14 mouse cellular contexts compared by ENCODE assay signal in the genomic region with DNA sequence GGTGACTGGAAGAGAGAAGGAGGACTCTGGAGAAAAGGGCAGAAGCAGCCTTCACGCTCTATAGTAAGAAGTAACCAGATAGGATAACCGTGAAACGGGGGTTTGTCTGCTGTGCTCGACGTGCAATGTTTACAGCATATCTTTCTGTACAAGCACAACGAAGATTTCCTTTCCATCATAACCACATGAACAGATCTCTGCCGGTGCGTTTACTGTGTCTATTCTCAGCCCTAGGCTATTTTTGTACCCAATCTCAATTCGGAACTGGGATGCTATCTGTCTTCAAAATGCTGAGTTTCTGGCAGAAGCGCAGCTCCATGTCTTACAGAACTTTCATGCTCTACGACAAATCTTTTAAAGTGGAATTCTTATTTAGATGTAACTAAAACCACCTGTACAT. TPM values are rescaled to one million over a fixed set of nuclear protein-coding genes. Genes with fewer than 3 reads are reported as not detected.
DNase-seq lines count a peak whose midpoint lies in the region; ATAC-seq lines count a peak whose summit lies in the region.
"Had no signal": no experiment of that assay in that cellular context is flagged by ENCODE, and none has a peak within 500 bp of the region (broad histone marks: within the 10 kb centered on the region; RNA-seq: fewer than 3 reads in every experiment).

No protein-coding gene starts in this region.

- peak; percentile 16 for DNase-seq in layer of hippocampus, adult 9-11 months
- DNase-seq in layer of hippocampus, adult 9-10 months (ENCODE audit: low spot score) = no peak
- peak; percentile 49 for DNase-seq in T-cell, adult 2 months (ENCODE audit: low spot score)
- DNase-seq in lung, postnatal 10 days = no peak
- DNase-seq in hindbrain, embryonic 14.5 days (ENCODE audit: low spot score) = no peak
- DNase-seq: adrenal gland, postnatal 36 days; cerebellum, adult 9-11 months; kidney, postnatal 4 days; lung, postnatal 4 days had no signal

- H3K4me2 ChIP-seq in hindbrain, embryonic 14.5 days (replicated peaks) = no peak overlapping the region
- H3K4me2 ChIP-seq: embryonic facial prominence, embryonic 13.5 days had no signal

- ATAC-seq in erythroblast, adult 5-6 weeks (replicated peaks; ENCODE audit: low FRiP score, poor library complexity, severe bottlenecking) = no peak
- ATAC-seq in megakaryocyte progenitor cell, adult 5-6 weeks (replicated peaks; ENCODE audit: poor library complexity) = peak; percentile 60
- no peak for ATAC-seq in hindbrain, embryonic 14.5 days (ENCODE audit: low FRiP score)

- peaks cover 78% of the 10 kb centered on the region for H3K4me1 ChIP-seq in erythroblast, embryonic 14.5 days (ENCODE audit: control insufficient read depth)
- H3K4me1 ChIP-seq in hindbrain, embryonic 14.5 days (replicated peaks; ENCODE audit: control insufficient read depth, insufficient read depth, low read length) = 0 out of 2 replicates have a peak, but pooled peaks cover 3% of the 10 kb centered on the region

- no peak overlapping the region for H3K27ac ChIP-seq in hindbrain, embryonic 14.5 days
- H3K27ac ChIP-seq: embryonic facial prominence, embryonic 13.5 days; limb, embryonic 10.5 days had no signal

- WGBS in hindbrain, embryonic 14.5 days = 86% methylated on average over 11 of the region's 11 CpGs

- H3K27me3 ChIP-seq in erythroblast, embryonic 14.5 days (ENCODE audit: control insufficient read depth) = no peaks in the 10 kb centered on the region
- no peaks in the 10 kb centered on the region for H3K27me3 ChIP-seq in hindbrain, embryonic 14.5 days (ENCODE audit: control insufficient read depth, insufficient read depth, low read length)
- H3K27me3 ChIP-seq: embryonic facial prominence, embryonic 13.5 days had no signal

- H3K9ac ChIP-seq in hindbrain, embryonic 14.5 days = no peak overlapping the region
- H3K9ac ChIP-seq: embryonic facial prominence, embryonic 13.5 days had no signal

- H3K9me3 ChIP-seq in erythroblast, embryonic 14.5 days (ENCODE audit: control insufficient read depth, low read length) = no peaks in the 10 kb centered on the region
- no peaks in the 10 kb centered on the region for H3K9me3 ChIP-seq in hindbrain, embryonic 14.5 days (ENCODE audit: control insufficient read depth, low read length)
- H3K9me3 ChIP-seq: embryonic facial prominence, embryonic 13.5 days; limb, embryonic 10.5 days had no signal

- peaks cover 48% of the 10 kb centered on the region for H3K36me3 ChIP-seq in erythroblast, embryonic 14.5 days (ENCODE audit: control insufficient read depth)
- no peaks in the 10 kb centered on the region for H3K36me3 ChIP-seq in hindbrain, embryonic 14.5 days (replicated peaks; ENCODE audit: control insufficient read depth, insufficient read depth)
- H3K36me3 ChIP-seq: embryonic facial prominence, embryonic 13.5 days had no signal

- H3K4me3 ChIP-seq in erythroblast, embryonic 14.5 days (replicated peaks) = peak overlapping the region; percentile 45
- H3K4me3 ChIP-seq in hindbrain, embryonic 14.5 days (replicated peaks; ENCODE audit: low read length) = no peak overlapping the region
- H3K4me3 ChIP-seq: embryonic facial prominence, embryonic 13.5 days; limb, embryonic 10.5 days had no signal

RNA-seq across cellular contexts. Expression of a gene that starts 28.8 kb away (rescaled TPM):
- 0.26 and 0.39 TPM in 2 replicates for polyA plus RNA-seq in erythroblast, embryonic 14.5 days (2012)
- 23.4 and 34.3 TPM in 2 replicates for total RNA-seq in erythroblast, adult 5-6 weeks (2015; ENCODE audit: low replicate concordance)
- 24.2 and 34.2 TPM in 2 replicates for total RNA-seq in erythroblast, adult 5-6 weeks (2017; ENCODE audit: low replicate concordance)
- 33.5 and 37.9 TPM in 2 replicates for total RNA-seq in megakaryocyte progenitor cell, adult 5-6 weeks (2015)
- total RNA-seq in megakaryocyte progenitor cell, adult 5-6 weeks (2017) = 14.4 and 15.1 TPM in 2 replicates
- polyA plus RNA-seq in hindbrain, embryonic 14.5 days (2014; fragmentation: Nextera tagmentation; extraction: Ambion mirVana) = 27.0 and 32.2 TPM in 2 replicates

RNA-seq across cellular contexts. Expression of a gene that starts 55.9 kb away (rescaled TPM):
- 2.0 and 3.3 TPM in 2 replicates for polyA plus RNA-seq in erythroblast, embryonic 14.5 days (2012)
- total RNA-seq in erythroblast, adult 5-6 weeks (2015; ENCODE audit: low replicate concordance) = 144 and 179 TPM in 2 replicates
- 79.9 and 94.5 TPM in 2 replicates for total RNA-seq in erythroblast, adult 5-6 weeks (2017; ENCODE audit: low replicate concordance)
- 627 and 662 TPM in 2 replicates for total RNA-seq in megakaryocyte progenitor cell, adult 5-6 weeks (2015)
- 516 and 565 TPM in 2 replicates for total RNA-seq in megakaryocyte progenitor cell, adult 5-6 weeks (2017)
- polyA plus RNA-seq in hindbrain, embryonic 14.5 days (2014; fragmentation: Nextera tagmentation; extraction: Ambion mirVana) = 281 and 288 TPM in 2 replicates

Comparison
In these comparisons a context has a peak if more than half of its experiments do, and no peak if none do; other contexts are left out.
1. DNase-seq: peak in layer of hippocampus, adult 9-11 months (single experiment) and T-cell, adult 2 months (single experiment); none in layer of hippocampus, adult 9-10 months (single experiment), lung, postnatal 10 days (single experiment) and hindbrain, embryonic 14.5 days (single experiment).